8 mouse cellular contexts compared by ENCODE assay signal in genomic region chr8:70211275-70211674, GRCm38 (mm10). TPM values are rescaled to one million over a fixed set of nuclear protein-coding genes. Genes with fewer than 3 reads are reported as not detected.
A peak's percentile ranks its signal among the peaks of the same experiment; 100 is the strongest.
DNase-seq lines count a peak whose midpoint lies in the region; ATAC-seq and TF ChIP-seq lines count a peak whose summit lies in the region.

No protein-coding gene starts in this region.

- no peak for ATAC-seq in erythroblast, adult 5-6 weeks (replicated peaks; ENCODE audit: low FRiP score, poor library complexity, severe bottlenecking)
- ATAC-seq in liver, embryonic 12.5 days: no peak

- H3K4me2 ChIP-seq in liver, embryonic 12.5 days: peak overlapping the region; percentile 98

- H3K4me3 ChIP-seq in erythroblast, embryonic 14.5 days (replicated peaks): peak overlapping the region; percentile 70
- H3K4me3 ChIP-seq in spleen, adult 2 months (ENCODE audit: extremely low read depth, insufficient read depth, insufficient read length): peak overlapping the region; percentile 69
- peak overlapping the region; percentile 72 for H3K4me3 ChIP-seq in liver, embryonic 12.5 days

- peak overlapping the region; percentile 86 for H3K9ac ChIP-seq in liver, embryonic 12.5 days

- no peak overlapping the region for H3K27ac ChIP-seq in spleen, adult 2 months (ENCODE audit: insufficient read depth, low read length)
- 0 out of 2 replicates have a peak overlapping the region, but pooled peaks have one; percentile 90 for H3K27ac ChIP-seq in liver, embryonic 12.5 days

- WGBS in spleen, adult 2 months: 74% methylated on average over 1 of the region's 1 CpGs
- WGBS in liver, embryonic 12.5 days (ENCODE audit: insufficient replicate concordance): 61% methylated on average over 1 of the region's 1 CpGs

- no peak for TF ChIP-seq CTCF in spleen, adult 2 months (IDR thresholded peaks at IDR 0.05; ENCODE audit: extremely low read depth, insufficient read depth, insufficient read length, insufficient replicate concordance)

- H3K36me3 ChIP-seq in erythroblast, embryonic 14.5 days (ENCODE audit: control insufficient read depth): peaks cover 33% of the 10 kb centered on the region
- H3K36me3 ChIP-seq in spleen, adult 2 months (ENCODE audit: control insufficient read depth, insufficient read depth, low read length): no peaks in the 10 kb centered on the region
- no peaks in the 10 kb centered on the region for H3K36me3 ChIP-seq in liver, embryonic 12.5 days

- H3K27me3 ChIP-seq in erythroblast, embryonic 14.5 days (ENCODE audit: control insufficient read depth): no peaks in the 10 kb centered on the region
- no peaks in the 10 kb centered on the region for H3K27me3 ChIP-seq in spleen, adult 2 months (ENCODE audit: control insufficient read depth, insufficient read depth, low read length)
- H3K27me3 ChIP-seq in liver, embryonic 12.5 days (replicated peaks): no peaks in the 10 kb centered on the region

- H3K9me3 ChIP-seq in erythroblast, embryonic 14.5 days (ENCODE audit: control insufficient read depth, low read length): no peaks in the 10 kb centered on the region
- H3K9me3 ChIP-seq in liver, embryonic 12.5 days (replicated peaks): no peaks in the 10 kb centered on the region

- TF ChIP-seq POLR2A in spleen, adult 2 months (IDR thresholded peaks at IDR 0.05; ENCODE audit: low read depth, low read length): no peak

- DNase-seq in spleen, adult 2 months (ENCODE audit: low read depth in 1 of 2, low spot score in 2 of 2): no peak
- no peak for DNase-seq in spleen, adult 12 weeks (ENCODE audit: low spot score)
- no peak for DNase-seq in urinary bladder, adult 18-20 months (ENCODE audit: low spot score in 2 of 2)
- DNase-seq in thymus, postnatal 25 days: no peak
- DNase-seq in embryo, embryonic 10.5 days (ENCODE audit: low spot score): no peak

- peaks cover 78% of the 10 kb centered on the region for H3K4me1 ChIP-seq in erythroblast, embryonic 14.5 days (ENCODE audit: control insufficient read depth)
- no peaks in the 10 kb centered on the region for H3K4me1 ChIP-seq in spleen, adult 2 months (ENCODE audit: control insufficient read depth, insufficient read depth, insufficient read length)
- peaks cover 56% of the 10 kb centered on the region for H3K4me1 ChIP-seq in liver, embryonic 12.5 days

RNA-seq across cellular contexts. Expression of gene Slc25a42, which starts 0.8 kb away (rescaled TPM):
- 2.6 and 2.9 TPM in 2 replicates for polyA plus RNA-seq in erythroblast, embryonic 14.5 days (2012)
- 13.8 and 20.6 TPM in 2 replicates for total RNA-seq in erythroblast, adult 5-6 weeks (2015; ENCODE audit: low replicate concordance)
- 16.2 and 23.8 TPM in 2 replicates for total RNA-seq in erythroblast, adult 5-6 weeks (2017; ENCODE audit: low replicate concordance)
- 16.4 and 18.6 TPM in 2 replicates for polyA plus RNA-seq in spleen, adult 2 months (2012; rRNA removed)
- polyA plus RNA-seq in liver, embryonic 12.5 days (2016; fragmentation: Nextera tagmentation; extraction: Ambion mirVana): 6.6 and 8.5 TPM in 2 replicates

RNA-seq across cellular contexts. Expression of gene Sugp2, which starts 22.8 kb away (rescaled TPM):
- 1.5 and 2.7 TPM in 2 replicates for polyA plus RNA-seq in erythroblast, embryonic 14.5 days (2012)
- total RNA-seq in erythroblast, adult 5-6 weeks (2015; ENCODE audit: low replicate concordance): 24.4 and 33.9 TPM in 2 replicates
- 22.7 and 28.9 TPM in 2 replicates for total RNA-seq in erythroblast, adult 5-6 weeks (2017; ENCODE audit: low replicate concordance)
- 38.3 and 40.0 TPM in 2 replicates for polyA plus RNA-seq in spleen, adult 2 months (2012; rRNA removed)
- polyA plus RNA-seq in liver, embryonic 12.5 days (2016; fragmentation: Nextera tagmentation; extraction: Ambion mirVana): 24.4 and 24.7 TPM in 2 replicates

RNA-seq across cellular contexts. Expression of gene Armc6, which starts 23.0 kb away (rescaled TPM):
- 1.6 and 2.2 TPM in 2 replicates for polyA plus RNA-seq in erythroblast, embryonic 14.5 days (2012)
- 4.6 TPM in 1 of 2 replicates, not detected in the other for total RNA-seq in erythroblast, adult 5-6 weeks (2015; ENCODE audit: low replicate concordance)
- 4.0 and 6.1 TPM in 2 replicates for total RNA-seq in erythroblast, adult 5-6 weeks (2017; ENCODE audit: low replicate concordance)
- polyA plus RNA-seq in spleen, adult 2 months (2012; rRNA removed): 11.5 and 14.1 TPM in 2 replicates
- 23.9 and 24.8 TPM in 2 replicates for polyA plus RNA-seq in liver, embryonic 12.5 days (2016; fragmentation: Nextera tagmentation; extraction: Ambion mirVana)

RNA-seq across cellular contexts. Expression of gene Tmem161a, which starts 39.1 kb away (rescaled TPM):
- 9.0 and 11.2 TPM in 2 replicates for polyA plus RNA-seq in erythroblast, embryonic 14.5 days (2012)
- 4.0 and 8.1 TPM in 2 replicates for total RNA-seq in erythroblast, adult 5-6 weeks (2015; ENCODE audit: low replicate concordance)
- 4.5 and 4.9 TPM in 2 replicates for total RNA-seq in erythroblast, adult 5-6 weeks (2017; ENCODE audit: low replicate concordance)
- polyA plus RNA-seq in spleen, adult 2 months (2012; rRNA removed): 59.9 and 76.8 TPM in 2 replicates
- polyA plus RNA-seq in liver, embryonic 12.5 days (2016; fragmentation: Nextera tagmentation; extraction: Ambion mirVana): 37.7 and 39.4 TPM in 2 replicates
